Mouse (Mus musculus): Measurements from ENCODE around the gene Pgap1. TPM values are rescaled to one million over a fixed set of nuclear protein-coding genes. Genes with fewer than 3 reads are reported as not detected.

Pgap1 gene
- total RNA-seq (2023) = 1 to 10 TPM; 5.0 to 7.9 TPM

DNA sequence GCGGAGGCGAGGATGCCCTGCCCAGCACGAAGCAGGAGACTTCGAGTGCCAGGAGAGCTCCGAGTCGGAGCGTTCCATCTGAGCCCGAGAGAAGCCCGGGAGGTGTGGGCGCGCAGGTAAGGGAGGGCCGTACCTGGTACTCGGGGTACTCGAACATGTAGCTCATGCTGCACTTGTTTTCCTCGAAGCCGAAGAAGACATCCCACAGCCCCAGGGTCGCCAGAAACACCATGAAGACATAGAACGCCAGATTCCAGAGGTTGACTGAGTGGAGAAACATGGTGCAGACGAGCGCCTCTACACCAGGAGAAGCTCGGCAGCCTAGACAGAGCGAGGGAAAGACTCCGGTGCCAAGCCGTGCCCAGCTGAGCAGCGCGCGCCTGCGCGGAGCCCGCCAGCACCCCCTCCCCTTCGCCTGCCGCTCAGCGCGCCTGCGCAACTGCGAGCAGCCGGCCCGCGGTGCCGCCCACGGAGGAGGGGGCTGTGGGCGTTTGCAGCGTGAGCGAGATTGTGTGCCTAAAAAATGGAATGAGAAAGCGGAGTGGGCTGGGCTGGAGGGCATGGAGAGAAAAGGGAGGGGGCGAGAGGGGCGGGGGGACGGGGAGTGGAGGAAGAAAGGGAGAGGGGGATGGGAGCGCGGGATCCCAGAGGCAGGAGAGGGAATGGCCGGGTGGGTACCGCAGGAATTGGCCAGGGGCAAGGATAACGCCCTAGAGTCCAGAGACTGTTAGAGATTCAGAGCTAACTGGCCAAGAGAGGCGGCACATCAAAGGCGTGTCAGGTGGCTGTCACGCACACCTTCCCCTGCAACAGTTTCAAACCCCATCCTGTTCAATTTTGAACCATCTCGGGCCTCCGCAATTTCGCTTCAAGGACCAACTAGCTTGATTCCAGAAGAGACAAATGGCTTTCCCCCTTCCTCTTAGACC lies at the start of gene Pgap1:
Gene Pgap1 (minus strand): TSS at position 384 of the 929 bp plus-strand sequence.

DNA sequence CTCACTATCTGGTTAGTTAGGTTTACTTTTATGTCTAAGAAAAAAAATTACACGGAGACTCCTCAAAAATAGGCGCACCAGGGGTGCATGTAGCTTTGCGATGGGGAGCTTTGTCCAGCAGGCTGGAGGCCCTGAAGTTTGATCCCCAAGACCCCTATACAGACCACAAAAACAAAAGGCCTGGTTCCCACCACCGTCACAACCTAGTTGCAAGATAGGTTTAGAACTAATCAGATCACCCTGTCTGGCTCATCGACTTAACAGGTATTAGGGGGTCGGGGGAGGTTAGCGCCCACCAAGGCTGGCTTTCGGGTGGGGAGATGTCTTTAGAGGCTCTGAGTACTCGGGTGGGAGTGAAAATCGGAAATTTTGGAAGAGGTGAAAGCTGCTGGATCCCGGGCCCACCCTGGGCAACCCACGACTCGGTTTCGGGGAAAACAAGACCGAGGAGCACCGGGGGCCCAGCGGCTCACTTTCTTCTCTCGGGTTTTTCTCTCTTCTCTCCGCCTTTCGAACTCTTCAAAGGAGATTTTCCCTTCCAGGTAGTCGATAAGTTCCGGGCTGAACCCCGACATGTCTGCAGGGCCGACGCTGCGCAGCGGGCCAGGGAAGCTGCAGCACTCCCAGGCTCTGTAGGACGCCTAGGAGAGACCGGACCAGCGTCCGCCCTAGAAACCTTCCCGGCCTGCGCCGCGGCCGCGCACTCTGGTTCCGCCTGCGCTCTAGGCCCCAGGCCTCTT lies 119.0 kb downstream of the Pgap1 start, which contains the start of gene Gtf3c3:
Gene Gtf3c3 (minus strand): TSS at position 632 of the 740 bp plus-strand sequence.

Other genes starting within 250 kb of the Pgap1 start
- gene Gtf3c3, start 118.7 kb downstream of the Pgap1 start, total RNA-seq (2023) = 1 to 10 TPM; 6.0 to 7.2 TPM

Data from neutrophil, adult 83 days (primary cell).